Mouse (Mus musculus) testis, adult 2 months (tissue): ENCODE measurements around the gene Med27.

Experiments used
- CTCF ChIP-seq: fragments of 200-500 bp; IDR thresholded peaks from 2 replicates; pipeline ENCODE4 v1.5.1; 2012; ENCODE audit warnings: low read depth, mild to moderate bottlenecking, inconsistent platforms, low read length, moderate library complexity; ENCODE audit not compliant: control insufficient read depth, insufficient read depth, insufficient replicate concordance
- POLR2A ChIP-seq: fragments of 200-500 bp; IDR thresholded peaks from 2 replicates; pipeline ENCODE4 v1.6.1; 2012; ENCODE audit warnings: low read depth, mild to moderate bottlenecking, inconsistent platforms, low read length, moderate library complexity; ENCODE audit not compliant: control insufficient read depth

DNA sequence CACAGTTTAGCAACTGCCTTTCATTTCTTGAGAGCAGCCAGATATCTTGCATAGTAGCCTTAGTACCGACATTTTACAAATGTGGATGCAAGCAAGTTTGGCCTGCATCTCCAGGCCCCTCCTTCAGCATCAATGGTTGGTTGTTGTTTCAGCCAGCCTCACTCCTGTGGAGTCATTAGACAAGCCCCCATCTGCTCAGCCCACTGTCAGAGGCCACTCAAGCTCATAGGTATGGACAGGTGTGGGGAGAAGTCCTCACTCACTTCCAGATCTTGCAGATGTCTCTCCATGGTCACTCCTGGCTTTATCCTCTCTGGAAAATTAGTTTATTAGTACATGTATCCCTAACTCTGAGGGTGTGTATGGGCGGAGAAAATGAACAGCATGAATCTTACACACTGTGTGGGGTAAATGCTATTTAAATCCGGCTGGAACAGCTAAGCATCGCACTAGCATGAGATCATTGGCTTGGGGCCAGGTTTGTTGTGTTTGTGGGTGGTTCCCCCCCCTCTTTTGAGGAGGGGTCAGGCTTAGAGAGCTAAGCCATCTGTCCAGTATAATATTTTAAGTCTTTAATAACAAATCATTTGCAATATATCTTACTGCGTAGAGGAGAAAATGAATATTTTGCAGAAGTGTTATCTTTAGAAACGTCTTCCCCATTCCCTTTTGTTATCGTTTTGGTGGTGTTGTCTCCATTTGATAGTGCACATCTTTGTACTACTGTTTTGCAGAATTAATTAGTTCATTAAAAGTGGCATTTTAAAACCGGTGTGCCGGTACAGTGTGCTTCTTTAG is 118.4 kb downstream of the Med27 start:
- TF ChIP-seq POLR2A (no peak), CTCF (no peak)
